Mouse (Mus musculus): ENCODE measurements around the gene Pik3cd. TPM values are rescaled to one million over a fixed set of nuclear protein-coding genes. Genes with fewer than 3 reads are reported as not detected.
"Not testable (repeated sequence)": the region's sequence is repeated elsewhere in the genome, so short reads cannot be mapped to it uniquely, and the experiment has no call there.

The Pik3cd gene
- 4.2 and 4.8 TPM in 2 replicates for polyA plus RNA-seq (2015; fragmentation: Nextera tagmentation; extraction: Ambion mirVana)

DNA sequence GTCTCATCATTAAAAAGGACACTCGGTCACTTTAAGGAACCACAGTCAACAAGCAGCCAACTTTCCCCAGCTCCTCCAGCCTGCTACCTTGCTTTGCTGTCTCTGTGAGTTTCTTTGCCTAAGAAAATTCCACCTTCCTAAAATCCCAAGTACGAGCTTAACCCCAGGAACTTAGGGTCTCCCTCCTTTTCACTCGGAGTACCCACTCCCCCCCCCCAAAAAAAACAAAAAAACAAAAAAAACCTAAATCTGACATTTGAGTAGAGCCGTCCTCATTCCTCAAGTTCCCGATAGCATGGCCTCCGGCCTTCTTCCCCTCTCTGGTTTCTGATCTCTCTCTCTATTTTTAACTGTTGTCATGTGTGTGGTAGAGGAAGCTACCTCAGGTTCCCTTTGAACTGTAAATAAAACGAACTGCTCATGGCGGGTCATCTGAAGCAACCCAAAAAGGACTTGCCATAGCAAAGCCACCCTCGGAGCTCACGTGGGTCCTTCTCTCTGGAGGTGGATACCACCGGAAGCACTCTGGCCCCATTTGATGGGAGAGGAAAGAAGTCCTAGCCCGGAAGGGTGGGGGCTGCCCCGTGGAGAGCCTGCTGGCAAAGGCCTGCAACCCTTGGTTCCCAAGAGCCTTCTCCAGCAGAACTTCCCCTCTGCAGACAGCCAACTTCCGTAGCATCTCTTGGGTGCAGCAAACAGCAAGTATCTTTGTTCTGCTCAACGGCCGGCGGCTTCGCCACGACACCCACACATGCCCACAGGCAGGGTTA lies at the start of gene Pik3cd:
Gene Pik3cd, minus strand, starts transcription at position 362 of the 770 bp plus-strand sequence.
- no peak within 1 kb of the TSS for H3K4me3 ChIP-seq (replicated peaks)
- H3K4me1 ChIP-seq, result peaks cover 27% of the 10 kb centered on the region
- WGBS, result 39% methylated on average over 19 of the region's 19 CpGs
- H3K27ac ChIP-seq, result no peak within 1 kb of the TSS
- no peak for ATAC-seq (replicated peaks; ENCODE audit: low FRiP score)
- no peaks in the 10 kb centered on the region for H3K9me3 ChIP-seq (replicated peaks)
- H3K36me3 ChIP-seq, result no peaks in the 10 kb centered on the region
- peaks cover 17% of the 10 kb centered on the region for H3K27me3 ChIP-seq
- H3K4me2 ChIP-seq, result 0 out of 2 replicates have a peak within 1 kb of the TSS, but pooled peaks have one; percentile 0
- no peak within 1 kb of the TSS for H3K9ac ChIP-seq

DNA sequence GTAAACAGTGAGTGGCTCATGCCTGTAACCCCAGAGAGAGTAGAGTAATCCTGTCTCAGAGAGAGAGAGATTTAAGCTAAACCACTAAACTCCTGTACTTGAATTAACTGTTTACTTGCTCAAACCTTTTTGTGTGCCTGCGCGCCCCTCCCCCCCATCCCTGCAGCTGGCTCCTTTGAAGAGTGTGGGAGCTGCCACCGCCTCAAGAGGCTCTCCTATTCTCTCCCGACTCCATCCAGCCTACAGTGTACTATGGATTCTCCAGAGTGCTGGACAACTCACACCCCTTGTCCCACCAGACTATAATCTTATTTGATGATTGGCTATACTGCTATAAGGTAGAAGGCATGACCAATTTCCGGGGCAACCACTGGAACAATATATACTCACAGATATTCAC lies 48.3 kb upstream of the Pik3cd start:
- Histone ChIP-seq H3K4me2 (no peak overlapping the region), H3K4me3 (replicated peaks) (no peak overlapping the region), H3K27ac (no peak overlapping the region), H3K9me3 (replicated peaks) (no peaks in the 10 kb centered on the region), H3K36me3 (peaks cover 16% of the 10 kb centered on the region), H3K4me1 (peaks cover 4% of the 10 kb centered on the region; the same call in 1 of the 2 replicates), H3K9ac (no peak overlapping the region), H3K27me3 (no peaks in the 10 kb centered on the region)
- 43% methylated on average over 5 of the region's 5 CpGs for WGBS
- ATAC-seq (replicated peaks; ENCODE audit: low FRiP score), result no peak

DNA sequence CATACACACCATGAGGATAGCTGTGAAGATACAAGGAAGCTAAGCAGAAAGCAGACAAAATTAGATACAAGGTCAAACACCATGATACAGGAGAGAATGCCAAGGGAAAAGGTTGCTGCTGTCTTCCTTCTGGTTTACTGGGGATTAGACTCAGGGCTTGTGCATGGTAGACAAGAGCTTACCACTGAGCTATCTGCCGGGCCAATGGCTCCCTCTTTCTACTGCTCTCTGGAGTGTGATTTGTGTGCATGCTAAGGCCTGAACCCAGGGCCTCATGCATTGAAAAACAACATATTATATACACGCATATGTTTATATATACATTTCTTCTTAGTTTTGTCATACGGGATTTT lies 47.3 kb upstream of the Pik3cd start:
- not testable (repeated sequence) for ATAC-seq (replicated peaks; ENCODE audit: low FRiP score)

DNA sequence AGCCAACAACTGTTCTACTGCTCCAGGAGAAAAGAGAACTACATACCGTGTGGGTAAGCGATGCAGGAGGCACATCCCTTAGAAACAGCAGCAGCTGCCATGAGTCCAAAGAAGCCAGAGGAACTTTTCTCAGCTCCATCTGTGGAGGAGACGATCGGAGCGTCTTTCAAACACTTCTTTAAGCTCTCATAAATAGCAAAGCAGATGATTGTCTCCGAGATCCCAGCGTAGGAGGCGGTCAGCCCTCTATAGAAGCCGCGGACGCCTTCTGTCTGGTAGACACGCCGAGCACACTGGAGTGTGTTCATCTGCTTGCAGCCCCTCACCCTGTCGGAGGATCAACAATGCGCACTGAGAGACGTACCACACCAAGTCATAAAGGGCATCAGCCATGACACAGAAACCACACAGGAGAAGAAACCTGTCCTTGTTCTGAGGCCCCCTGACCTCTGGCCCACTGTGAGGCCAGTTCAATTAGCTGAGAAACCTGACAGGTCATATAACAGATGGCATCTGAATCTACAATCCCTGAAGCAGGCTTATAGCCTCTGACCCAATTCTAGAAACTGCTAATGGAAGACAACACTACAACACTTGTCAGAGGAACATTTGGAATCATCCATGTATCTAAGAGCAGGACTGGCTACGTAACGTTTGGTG lies 46.8 kb upstream of the Pik3cd start:
- no peak overlapping the region for H3K4me3 ChIP-seq (replicated peaks)
- WGBS, result 56% methylated on average over 18 of the region's 18 CpGs
- H3K27me3 ChIP-seq, result no peaks in the 10 kb centered on the region
- H3K36me3 ChIP-seq, result peaks cover 23% of the 10 kb centered on the region
- H3K9me3 ChIP-seq (replicated peaks), result no peaks in the 10 kb centered on the region
- H3K4me2 ChIP-seq, result no peak overlapping the region
- H3K4me1 ChIP-seq, result peaks cover 10% of the 10 kb centered on the region
- no peak overlapping the region for H3K9ac ChIP-seq
- no peak for ATAC-seq (replicated peaks; ENCODE audit: low FRiP score)
- H3K27ac ChIP-seq, result no peak overlapping the region

More for the DNA sequence above, 47.3 kb upstream of the Pik3cd start:
- H3K9ac ChIP-seq; H3K27me3 ChIP-seq; H3K4me2 ChIP-seq; H3K4me3 ChIP-seq (replicated peaks); H3K27ac ChIP-seq; H3K9me3 ChIP-seq (replicated peaks); H3K4me1 ChIP-seq: not testable (repeated sequence)
- H3K36me3 ChIP-seq, result peaks cover 22% of the 10 kb centered on the region
- WGBS, result 90% methylated on average over 3 of the region's 3 CpGs

DNA sequence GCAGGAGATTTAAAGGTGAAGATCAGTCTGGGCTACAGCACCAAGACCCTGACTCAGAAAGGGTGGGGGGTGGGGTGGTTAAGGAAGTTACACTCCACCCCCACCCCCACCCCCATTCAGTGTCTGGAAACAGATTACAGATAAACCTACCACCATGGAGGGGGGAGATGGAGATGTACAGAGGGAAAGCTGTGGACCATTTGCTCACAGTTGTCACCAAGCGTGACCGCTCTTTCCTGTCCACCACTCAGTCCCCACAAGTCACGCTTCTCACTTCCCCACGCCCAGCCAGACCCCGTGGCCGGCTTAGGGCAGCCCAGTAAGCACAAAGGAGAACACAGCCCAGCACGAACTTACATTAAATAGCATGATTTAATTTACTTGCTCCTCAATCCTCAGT lies 41.7 kb upstream of the Pik3cd start:
- 52% methylated on average over 7 of the region's 7 CpGs for WGBS
- Histone ChIP-seq H3K27ac (0 out of 2 replicates have a peak overlapping the region, but pooled peaks have one; percentile 15), H3K9ac (no peak overlapping the region), H3K4me3 (replicated peaks) (no peak overlapping the region), H3K36me3 (peaks cover 32% of the 10 kb centered on the region), H3K4me2 (no peak overlapping the region), H3K4me1 (peaks cover 8% of the 10 kb centered on the region; the same call in 1 of the 2 replicates), H3K9me3 (replicated peaks) (no peaks in the 10 kb centered on the region), H3K27me3 (no peaks in the 10 kb centered on the region)
- 0 out of 2 replicates have a peak, but pooled peaks have one; percentile 46 for ATAC-seq (replicated peaks; ENCODE audit: low FRiP score)

DNA sequence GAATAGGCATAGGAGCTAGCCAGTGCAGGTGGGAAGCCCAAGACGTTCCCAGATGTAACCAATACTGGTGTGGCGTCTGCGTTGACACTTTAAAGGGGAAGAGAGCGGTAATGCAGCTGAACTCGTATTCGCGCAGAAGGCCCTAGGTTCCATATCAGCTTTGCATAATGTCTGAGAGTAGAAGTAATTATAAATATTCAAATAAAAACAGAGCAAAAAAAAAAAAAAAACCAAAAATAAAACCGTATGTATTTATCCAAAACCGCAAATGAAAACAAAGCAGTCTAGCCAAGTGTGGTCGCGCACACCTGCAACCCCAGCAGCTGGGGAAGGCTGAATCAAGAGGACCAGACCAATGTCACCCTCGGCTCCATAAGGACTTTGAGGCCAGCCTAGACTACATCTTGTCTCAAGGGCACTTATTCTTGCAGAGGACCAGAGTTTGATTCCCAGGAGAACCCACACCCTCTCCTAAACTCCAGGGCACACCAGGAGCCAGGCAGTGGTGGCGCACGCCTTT lies 39.7 kb upstream of the Pik3cd start:
- Histone ChIP-seq H3K4me2 (no peak overlapping the region), H3K27ac (no peak overlapping the region), H3K4me1 (peaks cover 14% of the 10 kb centered on the region), H3K27me3 (no peaks in the 10 kb centered on the region), H3K36me3 (peaks cover 25% of the 10 kb centered on the region), H3K9ac (no peak overlapping the region), H3K4me3 (replicated peaks) (no peak overlapping the region), H3K9me3 (replicated peaks) (no peaks in the 10 kb centered on the region)
- 93% methylated on average over 14 of the region's 14 CpGs for WGBS
- ATAC-seq (replicated peaks; ENCODE audit: low FRiP score), result no peak

DNA sequence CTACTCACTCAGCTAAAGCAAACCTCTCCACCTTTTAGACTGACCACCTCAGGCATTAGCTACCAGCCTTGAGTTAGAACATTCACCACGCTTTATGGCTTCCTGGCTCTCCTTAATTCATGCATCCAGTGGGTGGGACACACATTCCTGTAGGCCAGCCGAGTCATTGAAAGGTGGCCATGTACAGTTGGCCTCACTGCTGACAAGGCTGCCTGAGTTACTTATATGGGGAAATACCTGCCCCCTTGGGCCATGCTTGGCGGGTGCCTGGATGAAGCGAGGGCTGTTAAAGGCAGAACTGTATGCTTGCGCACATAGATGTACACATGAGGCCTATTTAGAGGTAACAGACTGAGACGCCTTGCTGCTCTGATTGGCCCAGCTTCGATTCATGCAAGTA lies 37.9 kb upstream of the Pik3cd start:
- H3K9me3 ChIP-seq (replicated peaks), result no peaks in the 10 kb centered on the region
- no peak overlapping the region for H3K4me3 ChIP-seq (replicated peaks)
- H3K9ac ChIP-seq, result no peak overlapping the region
- peaks cover 25% of the 10 kb centered on the region for H3K36me3 ChIP-seq
- 75% methylated on average over 7 of the region's 7 CpGs for WGBS
- no peak overlapping the region for H3K4me2 ChIP-seq
- H3K4me1 ChIP-seq, result peaks cover 32% of the 10 kb centered on the region
- no peaks in the 10 kb centered on the region for H3K27me3 ChIP-seq
- no peak for ATAC-seq (replicated peaks; ENCODE audit: low FRiP score)
- 0 out of 2 replicates have a peak overlapping the region, but pooled peaks have one; percentile 42 for H3K27ac ChIP-seq

DNA sequence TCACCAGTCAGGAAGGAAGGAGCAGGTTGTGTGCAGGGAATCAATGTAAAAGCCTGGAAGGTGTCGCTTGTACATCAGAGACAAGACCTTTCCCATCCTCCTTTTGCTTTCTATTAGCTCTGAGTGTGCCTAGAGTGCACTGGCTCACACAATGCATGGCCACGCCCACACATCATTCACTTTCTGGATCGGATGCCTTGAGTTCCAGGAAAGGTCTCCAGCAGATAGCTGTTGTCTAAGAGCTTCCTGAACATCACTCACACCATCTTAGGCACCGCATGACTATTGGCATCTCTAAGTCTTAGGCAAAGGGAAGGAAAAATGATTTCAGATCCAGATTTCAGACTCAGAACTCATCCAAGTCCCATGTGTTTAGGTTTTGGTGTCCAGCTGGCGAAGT lies 37.1 kb upstream of the Pik3cd start:
- Histone ChIP-seq H3K9ac (no peak overlapping the region), H3K4me3 (replicated peaks) (no peak overlapping the region), H3K4me1 (peaks cover 37% of the 10 kb centered on the region), H3K27me3 (no peaks in the 10 kb centered on the region), H3K9me3 (replicated peaks) (no peaks in the 10 kb centered on the region), H3K36me3 (peaks cover 21% of the 10 kb centered on the region), H3K4me2 (no peak overlapping the region), H3K27ac (no peak overlapping the region)
- WGBS, result 72% methylated on average over 5 of the region's 5 CpGs
- no peak for ATAC-seq (replicated peaks; ENCODE audit: low FRiP score)

DNA sequence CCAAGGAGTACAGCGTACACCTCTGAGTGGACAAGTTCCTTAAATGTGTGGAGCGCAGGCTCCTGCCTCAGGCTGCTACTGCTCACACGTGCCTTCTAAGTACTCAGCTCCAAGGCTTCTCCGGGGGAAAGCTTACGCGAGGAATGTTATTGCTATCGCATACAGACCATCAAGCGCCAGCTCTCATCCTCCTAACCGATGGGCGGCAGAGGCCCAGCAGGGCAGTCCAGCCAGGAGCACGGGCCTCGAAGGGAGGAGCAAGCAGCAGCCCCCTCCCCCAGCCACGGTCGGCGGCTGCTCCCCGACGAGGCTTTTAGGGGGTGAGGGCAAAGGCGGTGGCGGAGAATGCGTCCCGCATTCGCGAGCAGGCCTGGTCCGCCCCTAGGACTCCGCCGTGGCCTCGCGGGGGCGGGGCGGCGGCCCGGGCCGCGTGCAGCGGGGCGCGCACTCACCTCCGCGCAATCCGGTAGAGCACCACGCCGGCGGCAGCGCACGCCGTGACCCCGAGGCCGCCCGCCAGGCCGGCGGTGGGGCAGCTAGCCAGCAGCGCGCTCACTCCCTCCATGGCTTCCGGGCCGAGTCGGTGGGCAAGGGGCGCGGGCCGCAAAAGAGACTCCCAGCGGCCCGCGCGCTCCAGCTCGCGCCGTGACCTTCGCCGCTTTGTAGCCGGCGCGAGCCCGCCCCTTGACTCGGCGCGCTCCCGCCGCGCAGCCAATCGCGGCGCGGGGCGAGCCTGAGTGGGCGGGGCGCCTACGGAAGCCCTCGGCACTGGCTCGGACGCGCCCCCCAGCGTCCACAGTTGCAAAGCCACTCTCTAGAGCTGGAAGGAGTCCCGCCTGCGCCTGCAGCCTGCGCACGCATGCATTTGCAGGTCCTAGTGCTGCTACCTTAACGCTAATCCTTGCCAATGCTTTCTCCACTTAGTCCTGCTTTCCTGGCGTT lies 35.3 kb upstream of the Pik3cd start, which contains the start of gene Tmem201:
Gene Tmem201, minus strand, starts transcription at position 662 of the 942 bp plus-strand sequence.
- Histone ChIP-seq H3K4me1 (peaks cover 50% of the 10 kb centered on the region), H3K27me3 (no peaks in the 10 kb centered on the region), H3K27ac (peak within 1 kb of the TSS; percentile 85), H3K4me2 (peak within 1 kb of the TSS; percentile 72), H3K9ac (peak within 1 kb of the TSS; percentile 82), H3K36me3 (peaks cover 7% of the 10 kb centered on the region), H3K4me3 (replicated peaks) (peak within 1 kb of the TSS; percentile 81), H3K9me3 (replicated peaks) (no peaks in the 10 kb centered on the region)
- ATAC-seq (replicated peaks; ENCODE audit: low FRiP score), result peak; percentile 91
- under 1% methylated on average over 81 of the region's 97 CpGs for WGBS

DNA sequence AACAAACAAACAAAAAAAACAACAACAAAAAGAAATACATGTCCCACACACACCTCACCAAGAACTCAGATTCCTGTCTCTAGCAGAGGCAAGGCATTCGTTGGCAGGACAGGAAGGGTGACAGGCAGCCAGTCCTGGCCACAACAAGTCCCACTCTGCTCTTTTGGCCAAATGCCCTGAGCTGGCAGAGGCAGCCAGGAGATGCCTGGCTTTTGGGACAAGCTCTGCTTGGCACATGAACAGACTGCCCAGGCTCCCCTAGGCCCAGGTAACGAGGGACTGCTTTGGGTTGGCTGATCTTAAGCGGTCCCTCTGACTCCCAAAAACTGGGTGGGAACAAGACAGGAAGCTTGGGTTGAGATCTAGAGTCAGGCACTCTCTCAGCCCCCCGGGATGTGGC lies 34.2 kb upstream of the Pik3cd start:
- ATAC-seq (replicated peaks; ENCODE audit: low FRiP score), result no peak
- peaks cover 57% of the 10 kb centered on the region for H3K4me1 ChIP-seq

DNA sequence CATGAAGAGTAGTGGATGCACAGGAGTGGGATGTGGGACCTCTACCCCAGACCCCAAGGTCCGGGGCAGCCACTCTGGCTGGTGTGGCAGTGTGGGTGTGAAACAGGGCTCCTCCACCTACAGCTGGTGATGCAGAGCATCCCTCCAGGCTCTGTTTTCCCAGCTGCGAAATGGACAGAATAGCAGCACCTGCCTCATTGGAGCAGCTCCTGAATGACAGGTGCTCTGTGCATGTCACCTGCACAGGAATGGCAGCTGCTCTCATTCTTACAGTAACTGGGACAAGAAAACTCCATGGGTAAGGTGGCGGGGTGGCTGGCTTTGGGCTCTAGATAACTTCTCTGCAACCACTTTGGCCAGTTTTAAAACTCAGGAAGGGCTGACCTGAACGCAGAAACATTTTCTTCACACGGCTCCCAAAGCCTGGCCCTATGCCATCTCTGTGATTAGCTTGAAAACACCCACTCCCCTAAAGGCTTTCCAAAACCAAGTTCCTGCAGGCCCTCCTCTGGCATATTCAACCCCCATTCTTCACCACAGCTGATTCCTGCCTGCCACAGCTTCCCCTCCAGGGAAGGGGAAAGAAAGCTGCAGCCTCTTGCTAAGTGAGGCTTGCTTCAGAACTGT lies 33.4 kb upstream of the Pik3cd start:
- Histone ChIP-seq H3K4me3 (replicated peaks) (peak overlapping the region; percentile 81; the same call in 1 of the 2 replicates), H3K27ac (no peak overlapping the region), H3K36me3 (peaks cover 17% of the 10 kb centered on the region), H3K4me1 (peaks cover 65% of the 10 kb centered on the region), H3K9me3 (replicated peaks) (no peaks in the 10 kb centered on the region), H3K27me3 (no peaks in the 10 kb centered on the region), H3K9ac (0 out of 2 replicates have a peak overlapping the region, but pooled peaks have one; percentile 29), H3K4me2 (peak overlapping the region; percentile 72)
- no peak for ATAC-seq (replicated peaks; ENCODE audit: low FRiP score)
- 68% methylated on average over 5 of the region's 5 CpGs for WGBS

More for the DNA sequence above, 34.2 kb upstream of the Pik3cd start:
- Histone ChIP-seq H3K4me3 (replicated peaks) (peak overlapping the region; percentile 81), H3K9me3 (replicated peaks) (no peaks in the 10 kb centered on the region), H3K36me3 (peaks cover 9% of the 10 kb centered on the region), H3K4me2 (peak overlapping the region; percentile 72), H3K27ac (no peak overlapping the region), H3K9ac (peak overlapping the region; percentile 82), H3K27me3 (no peaks in the 10 kb centered on the region)
- WGBS, result 25% methylated on average over 4 of the region's 4 CpGs

Data from kidney, embryonic 15.5 days (tissue).